Comparison of ENCODE assay signal across 16 mouse cellular contexts in the genomic region with DNA sequence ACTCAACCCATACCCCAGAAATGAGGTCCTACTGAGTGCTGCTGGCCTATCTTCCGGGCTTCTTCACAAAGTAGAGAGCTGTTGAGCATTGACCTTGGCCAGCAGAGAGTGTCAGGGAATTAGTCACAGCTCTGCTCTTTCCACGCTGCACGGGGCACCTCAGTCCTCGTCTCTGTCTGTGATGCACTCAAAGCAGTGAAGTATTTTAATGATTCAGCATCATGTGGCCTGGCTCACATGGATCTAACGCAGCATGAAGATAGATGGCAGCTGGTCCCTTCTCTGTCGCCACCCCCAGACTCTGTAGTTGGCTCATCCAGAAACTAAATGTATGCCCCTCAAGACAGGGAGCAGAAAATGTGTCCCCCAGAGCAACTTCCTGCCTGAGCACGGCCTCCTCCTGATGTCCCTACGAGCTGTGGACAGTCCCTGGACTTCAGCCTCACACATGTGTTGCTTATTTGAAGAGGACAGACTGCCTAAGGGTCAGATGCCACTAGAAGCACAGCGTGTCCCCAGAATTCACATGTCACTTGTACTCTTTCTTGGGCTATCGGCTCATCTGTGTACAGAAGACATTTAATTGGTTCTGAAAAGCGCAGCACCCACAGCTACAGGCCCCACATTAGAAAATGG.
DNase-seq lines count a peak whose midpoint lies in the region; TF ChIP-seq lines count a peak whose summit lies in the region.
"Had no signal": no experiment of that assay in that cellular context is flagged by ENCODE, and none has a peak within 500 bp of the region (broad histone marks: within the 10 kb centered on the region; RNA-seq: fewer than 3 reads in every experiment).

No protein-coding gene starts in this region.

- no peaks in the 10 kb centered on the region for H3K27me3 ChIP-seq in myocyte (ENCODE audit: control insufficient read depth, insufficient read depth, insufficient read length)
- H3K27me3 ChIP-seq: forebrain, embryonic 13.5 days had no signal

- H3ac ChIP-seq in myocyte (ENCODE audit: control insufficient read depth, insufficient read length) = no peak overlapping the region

- no peak overlapping the region for H3K4me3 ChIP-seq in myocyte
- H3K4me3 ChIP-seq: forebrain, embryonic 13.5 days had no signal

- H3K36me3 ChIP-seq in myocyte (ENCODE audit: control insufficient read depth, insufficient read depth) = no peaks in the 10 kb centered on the region

- no peak overlapping the region for H3K4me2 ChIP-seq in myocyte (ENCODE audit: low read depth)
- H3K4me2 ChIP-seq: forebrain, embryonic 13.5 days; lung, embryonic 14.5 days had no signal

- no peak for TF ChIP-seq POLR2A in myocyte (IDR thresholded peaks at IDR 0.05; ENCODE audit: insufficient read length, low read depth)

- DNase-seq in adrenal gland, postnatal 36 days = peak; percentile 28 to 34
- DNase-seq in adrenal gland, postnatal 10 days = no peak
- peak; percentile 26 for DNase-seq in lung, postnatal 10 days
- no peak for DNase-seq in lung, postnatal 14 days
- peak; percentile 16 for DNase-seq in Muller cell, postnatal 12 days (ENCODE audit: inconsistent ontology term)
- DNase-seq in layer of hippocampus, adult 9-11 months = no peak
- DNase-seq in layer of hippocampus, postnatal 10 days (ENCODE audit: low spot score in 2 of 2) = no peak
- DNase-seq: adrenal gland, postnatal 14 days; embryo, embryonic 11 days; kidney, postnatal 10 days; liver; lung, embryonic 14.5 days; right cerebral cortex, adult 18-20 months; spleen, adult 18-20 months had no signal

- no peaks in the 10 kb centered on the region for H3K79me2 ChIP-seq in myocyte (ENCODE audit: control insufficient read depth, insufficient read depth)

TF ChIP-seq in myocyte, 11 proteins besides CTCF, POLR2A, EP300 and RAD21:
- TF ChIP-seq MYOD1 (IDR thresholded peaks at IDR 0.05; ENCODE audit: control insufficient read depth in 1 of 3, insufficient read length in 2 of 3, low read depth in 2 of 3) (peak in 1 of 3 experiments; percentile 61), USF1 (IDR thresholded peaks at IDR 0.05; ENCODE audit: low read depth) (peak; percentile 30), POLR2AphosphoS2 (IDR thresholded peaks at IDR 0.05; ENCODE audit: insufficient read length, low read depth) (no peak)

Comparison
In these comparisons a context has a peak if more than half of its experiments do, and no peak if none do; other contexts are left out.
1. DNase-seq: peak in adrenal gland, postnatal 36 days (2 of 2), lung, postnatal 10 days (single experiment) and Muller cell, postnatal 12 days (single experiment); none in adrenal gland, postnatal 10 days (single experiment), lung, postnatal 14 days (single experiment), layer of hippocampus, adult 9-11 months (single experiment) and layer of hippocampus, postnatal 10 days (0 of 2).